Mouse (Mus musculus): Measurements from ENCODE around the gene Secisbp2.

- TF ChIP-seq CTCF (IDR thresholded peaks at IDR 0.05; ENCODE audit: low read depth), result no peak
- TF ChIP-seq EP300 (optimal IDR thresholded peaks at IDR 0.05), result no peak
These were observed 37.2 kb downstream of the Secisbp2 start for GRCm38 (mm10) chr13:51688688-51689087.
